Mouse (Mus musculus): ENCODE measurements at regions not wholly inside any gene's neighbourhood (a gene's known extent, or its start where the extent isn't known, plus 50 kb on each side); places are given as distances from the start of the nearest gene placed in this dataset.

GRCm38 (mm10) chr3:20892916-20893430, 526.0 kb upstream of the Agtr1b start:
- Histone ChIP-seq H3K9ac (no peak overlapping the region), H3K27me3 (no peaks in the 10 kb centered on the region), H3K4me3 (replicated peaks) (no peak overlapping the region), H3K4me2 (no peak overlapping the region), H3K27ac (no peak overlapping the region), H3K4me1 (no peaks in the 10 kb centered on the region), H3K36me3 (replicated peaks) (no peaks in the 10 kb centered on the region), H3K9me3 (no peaks in the 10 kb centered on the region)
- ATAC-seq (ENCODE audit: low FRiP score) = no peak
- WGBS = 74% methylated on average over 1 of the region's 1 CpGs

- no peak overlapping the region for H3K27ac ChIP-seq
- H3K4me3 ChIP-seq (replicated peaks) = no peak overlapping the region
- no peaks in the 10 kb centered on the region for H3K27me3 ChIP-seq
- H3K9ac ChIP-seq = no peak overlapping the region
- H3K4me2 ChIP-seq = no peak overlapping the region
- H3K9me3 ChIP-seq = no peaks in the 10 kb centered on the region
- ATAC-seq (ENCODE audit: low FRiP score) = no peak
- no peaks in the 10 kb centered on the region for H3K36me3 ChIP-seq (replicated peaks)
- WGBS = 83% methylated on average over 2 of the region's 2 CpGs
- no peaks in the 10 kb centered on the region for H3K4me1 ChIP-seq
Observed at GRCm38 (mm10) chr3:20864241-20864640, 497.3 kb upstream of the Agtr1b start.

- H3K4me1 ChIP-seq = no peaks in the 10 kb centered on the region
- H3K27ac ChIP-seq = no peak overlapping the region
- no peaks in the 10 kb centered on the region for H3K36me3 ChIP-seq (replicated peaks)
- WGBS = 83% methylated on average over 4 of the region's 4 CpGs
- no peak overlapping the region for H3K9ac ChIP-seq
- no peaks in the 10 kb centered on the region for H3K9me3 ChIP-seq
- H3K4me3 ChIP-seq (replicated peaks) = no peak overlapping the region
- no peak for ATAC-seq (ENCODE audit: low FRiP score)
- no peak overlapping the region for H3K4me2 ChIP-seq
- no peaks in the 10 kb centered on the region for H3K27me3 ChIP-seq
Observed at GRCm38 (mm10) chr3:20831038-20831437, 464.1 kb upstream of the Agtr1b start.

- no peak for ATAC-seq (ENCODE audit: low FRiP score)
- H3K27me3 ChIP-seq = no peaks in the 10 kb centered on the region
- H3K9me3 ChIP-seq = no peaks in the 10 kb centered on the region
- H3K9ac ChIP-seq = no peak overlapping the region
- no peak overlapping the region for H3K4me3 ChIP-seq (replicated peaks)
- 59% methylated on average over 1 of the region's 1 CpGs for WGBS
- H3K27ac ChIP-seq = no peak overlapping the region
- no peak overlapping the region for H3K4me2 ChIP-seq
- no peaks in the 10 kb centered on the region for H3K36me3 ChIP-seq (replicated peaks)
- no peaks in the 10 kb centered on the region for H3K4me1 ChIP-seq
Observed at GRCm38 (mm10) chr3:20829391-20829790, 462.4 kb upstream of the Agtr1b start.

DNA sequence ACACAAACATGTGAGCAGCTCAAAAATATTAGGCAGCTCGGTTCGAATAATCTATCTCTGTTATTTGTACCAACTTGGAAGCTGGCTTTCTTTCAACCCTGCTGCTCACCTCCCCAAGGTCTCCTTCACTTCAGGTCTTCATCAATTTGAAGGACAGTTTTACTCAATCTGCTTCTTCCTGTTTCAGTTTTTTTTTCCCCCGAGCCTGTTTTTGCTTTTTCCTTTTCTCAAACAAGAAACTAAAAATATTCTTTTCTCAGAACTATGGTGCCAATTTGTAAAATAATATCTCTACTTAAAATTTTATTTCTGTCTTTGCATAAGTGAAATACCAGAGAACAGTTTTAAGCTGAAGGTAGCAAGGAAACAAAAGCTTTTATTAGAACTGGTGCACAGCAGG, 461.8 kb upstream of the Agtr1b start:
- no peak overlapping the region for H3K4me3 ChIP-seq (replicated peaks)
- H3K9ac ChIP-seq = no peak overlapping the region
- 83% methylated on average over 3 of the region's 3 CpGs for WGBS
- no peak overlapping the region for H3K4me2 ChIP-seq
- H3K27ac ChIP-seq = no peak overlapping the region
- no peaks in the 10 kb centered on the region for H3K4me1 ChIP-seq
- no peaks in the 10 kb centered on the region for H3K36me3 ChIP-seq (replicated peaks)
- no peaks in the 10 kb centered on the region for H3K27me3 ChIP-seq
- ATAC-seq (ENCODE audit: low FRiP score) = no peak
- H3K9me3 ChIP-seq = no peaks in the 10 kb centered on the region

GRCm38 (mm10) chr3:20825661-20826334, 458.8 kb upstream of the Agtr1b start:
- Histone ChIP-seq H3K4me2 (no peak overlapping the region), H3K4me1 (no peaks in the 10 kb centered on the region; the same call in 1 of the 2 replicates), H3K4me3 (replicated peaks) (no peak overlapping the region), H3K36me3 (replicated peaks) (no peaks in the 10 kb centered on the region), H3K9me3 (no peaks in the 10 kb centered on the region), H3K27ac (no peak overlapping the region), H3K9ac (no peak overlapping the region), H3K27me3 (no peaks in the 10 kb centered on the region)
- 94% methylated on average over 4 of the region's 4 CpGs for WGBS
- no peak for ATAC-seq (ENCODE audit: low FRiP score)

DNA sequence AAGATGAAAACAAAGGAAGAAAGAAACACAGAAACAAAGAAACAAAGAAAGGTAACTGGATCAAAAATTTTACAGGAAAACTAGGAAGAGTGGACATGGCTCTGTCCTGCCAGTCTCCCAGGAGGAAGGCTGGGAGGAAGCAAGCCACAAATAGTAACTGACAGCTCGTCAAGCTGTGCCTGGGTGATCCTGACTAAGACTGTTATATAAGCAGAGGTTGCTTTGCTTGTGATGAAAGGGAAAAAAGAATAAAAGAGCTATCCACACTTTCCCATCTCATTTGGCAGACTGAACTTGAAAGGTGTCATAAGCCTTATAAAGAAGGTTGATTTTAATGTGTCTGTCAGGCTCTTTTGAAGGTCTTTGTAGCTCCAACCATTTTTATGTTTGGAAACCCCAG, 455.2 kb upstream of the Agtr1b start:
- no peak overlapping the region for H3K9ac ChIP-seq
- H3K27ac ChIP-seq = no peak overlapping the region
- no peaks in the 10 kb centered on the region for H3K36me3 ChIP-seq (replicated peaks)
- H3K4me2 ChIP-seq = no peak overlapping the region
- no peak for ATAC-seq (ENCODE audit: low FRiP score)
- no peak overlapping the region for H3K4me3 ChIP-seq (replicated peaks)
- H3K9me3 ChIP-seq = no peaks in the 10 kb centered on the region
- 42% methylated on average over 1 of the region's 1 CpGs for WGBS
- no peaks in the 10 kb centered on the region; the same call in 1 of the 2 replicates for H3K4me1 ChIP-seq
- no peaks in the 10 kb centered on the region for H3K27me3 ChIP-seq

DNA sequence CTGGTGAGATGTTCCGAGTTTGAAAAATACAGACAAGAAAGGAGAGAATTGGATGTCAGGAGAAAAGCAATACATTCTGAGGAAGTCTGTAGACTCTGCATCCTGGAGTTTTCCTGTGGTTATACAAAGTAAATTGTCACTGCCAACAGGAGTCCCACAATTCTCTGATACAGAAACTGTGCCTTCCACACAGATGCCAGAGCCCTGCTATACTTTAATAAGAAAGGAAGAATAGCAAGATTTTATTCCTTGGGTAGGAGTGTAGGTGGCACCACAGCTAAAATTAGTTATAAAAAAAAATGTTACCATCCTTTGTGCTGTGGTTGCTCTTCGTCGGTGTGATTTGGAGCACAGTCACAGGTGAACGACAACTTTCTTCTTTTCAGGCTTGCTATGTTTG, 454.7 kb upstream of the Agtr1b start:
- Histone ChIP-seq H3K27ac (no peak overlapping the region), H3K4me1 (no peaks in the 10 kb centered on the region; the same call in 1 of the 2 replicates), H3K4me3 (replicated peaks) (no peak overlapping the region), H3K27me3 (no peaks in the 10 kb centered on the region), H3K4me2 (no peak overlapping the region), H3K9ac (no peak overlapping the region), H3K9me3 (no peaks in the 10 kb centered on the region), H3K36me3 (replicated peaks) (no peaks in the 10 kb centered on the region)
- WGBS = 76% methylated on average over 4 of the region's 4 CpGs
- ATAC-seq (ENCODE audit: low FRiP score) = no peak

- no peak overlapping the region for H3K9ac ChIP-seq
- no peaks in the 10 kb centered on the region for H3K9me3 ChIP-seq
- H3K4me2 ChIP-seq = no peak overlapping the region
- no peak overlapping the region for H3K4me3 ChIP-seq (replicated peaks)
- H3K4me1 ChIP-seq = no peaks in the 10 kb centered on the region; the same call in 1 of the 2 replicates
- 92% methylated on average over 3 of the region's 3 CpGs for WGBS
- ATAC-seq (ENCODE audit: low FRiP score) = no peak
- no peaks in the 10 kb centered on the region for H3K36me3 ChIP-seq (replicated peaks)
- no peak overlapping the region for H3K27ac ChIP-seq
- no peaks in the 10 kb centered on the region for H3K27me3 ChIP-seq
Observed at GRCm38 (mm10) chr3:20820047-20820446, 453.1 kb upstream of the Agtr1b start.

DNA sequence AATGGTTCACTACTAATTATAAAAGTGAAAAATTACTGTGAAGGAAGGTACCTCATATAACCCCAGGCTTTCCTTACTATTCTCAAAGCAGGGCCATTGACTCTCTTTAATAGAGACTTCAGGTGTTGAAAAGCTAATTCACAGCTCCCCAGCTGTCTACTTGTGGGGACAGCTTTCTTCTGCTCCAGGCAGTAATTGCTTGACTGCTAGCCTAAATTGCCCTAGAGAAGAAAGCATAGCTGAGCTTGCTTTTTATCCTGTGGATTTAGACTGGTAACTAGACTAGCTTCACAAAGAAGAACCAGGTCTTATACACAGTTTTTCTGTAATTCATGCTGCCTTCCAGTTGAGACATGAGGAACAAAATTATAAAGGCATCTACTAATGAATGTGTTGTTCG, 452.6 kb upstream of the Agtr1b start:
- H3K9me3 ChIP-seq = no peaks in the 10 kb centered on the region
- H3K4me1 ChIP-seq = no peaks in the 10 kb centered on the region; the same call in 1 of the 2 replicates
- no peak overlapping the region for H3K4me3 ChIP-seq (replicated peaks)
- H3K36me3 ChIP-seq (replicated peaks) = no peaks in the 10 kb centered on the region
- no peak for ATAC-seq (ENCODE audit: low FRiP score)
- no peak overlapping the region for H3K4me2 ChIP-seq
- no peak overlapping the region for H3K27ac ChIP-seq
- H3K27me3 ChIP-seq = no peaks in the 10 kb centered on the region
- H3K9ac ChIP-seq = no peak overlapping the region
- 52% methylated on average over 1 of the region's 1 CpGs for WGBS

GRCm38 (mm10) chr3:20816613-20817012, 449.6 kb upstream of the Agtr1b start:
- H3K27ac ChIP-seq = no peak overlapping the region

DNA sequence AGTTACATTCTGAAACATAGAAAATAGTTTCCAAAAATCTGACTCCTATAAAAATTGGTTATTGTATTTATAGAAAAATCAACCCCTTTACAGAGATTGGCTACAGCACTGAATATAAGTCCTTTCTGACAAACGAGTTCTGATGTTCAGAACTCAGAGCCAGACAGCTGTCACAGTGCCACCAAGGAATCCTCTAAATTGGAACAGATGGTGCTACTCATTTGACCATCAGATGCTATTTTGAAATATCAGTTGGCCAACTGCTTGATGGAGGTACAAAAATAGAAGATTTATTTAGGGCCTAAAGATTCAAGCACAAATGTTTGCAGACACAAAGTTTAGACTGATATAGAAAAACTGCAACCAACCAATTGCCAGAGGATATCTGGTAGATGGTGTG, 427.3 kb upstream of the Agtr1b start:
- no peaks in the 10 kb centered on the region for H3K9me3 ChIP-seq
- no peak overlapping the region for H3K9ac ChIP-seq
- no peaks in the 10 kb centered on the region for H3K36me3 ChIP-seq (replicated peaks)
- no peak overlapping the region for H3K27ac ChIP-seq
- no peaks in the 10 kb centered on the region for H3K4me1 ChIP-seq
- no peak overlapping the region for H3K4me3 ChIP-seq (replicated peaks)
- 70% methylated on average over 1 of the region's 1 CpGs for WGBS
- H3K27me3 ChIP-seq = no peaks in the 10 kb centered on the region
- no peak overlapping the region for H3K4me2 ChIP-seq
- no peak for ATAC-seq (ENCODE audit: low FRiP score)

More at GRCm38 (mm10) chr3:20816613-20817012, 449.6 kb upstream of the Agtr1b start:
- no peak for ATAC-seq (ENCODE audit: low FRiP score)
- Histone ChIP-seq H3K4me3 (replicated peaks) (no peak overlapping the region), H3K4me2 (no peak overlapping the region), H3K27me3 (no peaks in the 10 kb centered on the region), H3K9me3 (no peaks in the 10 kb centered on the region), H3K4me1 (no peaks in the 10 kb centered on the region), H3K9ac (no peak overlapping the region), H3K36me3 (replicated peaks) (no peaks in the 10 kb centered on the region)
- WGBS = 60% methylated on average over 1 of the region's 1 CpGs

DNA sequence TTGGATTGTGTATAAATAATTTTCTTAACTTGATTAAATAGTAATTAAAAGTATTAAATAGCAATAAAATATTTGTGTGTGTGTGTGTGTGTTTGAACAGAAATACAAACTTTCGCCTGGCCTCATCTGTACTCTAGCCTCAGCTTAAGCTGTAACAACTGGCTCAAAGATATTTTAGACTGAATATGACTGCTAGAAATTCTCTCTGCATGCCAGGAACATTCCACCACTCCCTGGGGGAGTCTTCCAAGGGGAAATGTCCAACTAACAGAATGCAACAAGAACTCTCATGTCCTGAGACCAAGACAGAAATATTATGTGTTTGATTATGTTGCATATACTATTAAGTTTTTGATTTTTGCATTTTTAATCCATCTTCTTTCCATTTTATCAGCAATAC, 425.5 kb upstream of the Agtr1b start:
- Histone ChIP-seq H3K27ac (no peak overlapping the region), H3K9me3 (no peaks in the 10 kb centered on the region), H3K4me1 (no peaks in the 10 kb centered on the region), H3K4me2 (no peak overlapping the region), H3K27me3 (no peaks in the 10 kb centered on the region), H3K4me3 (replicated peaks) (no peak overlapping the region), H3K9ac (no peak overlapping the region), H3K36me3 (replicated peaks) (no peaks in the 10 kb centered on the region)
- no peak for ATAC-seq (ENCODE audit: low FRiP score)
- 89% methylated on average over 1 of the region's 1 CpGs for WGBS
